8 mouse cellular contexts compared by ENCODE assay signal in the genomic region with DNA sequence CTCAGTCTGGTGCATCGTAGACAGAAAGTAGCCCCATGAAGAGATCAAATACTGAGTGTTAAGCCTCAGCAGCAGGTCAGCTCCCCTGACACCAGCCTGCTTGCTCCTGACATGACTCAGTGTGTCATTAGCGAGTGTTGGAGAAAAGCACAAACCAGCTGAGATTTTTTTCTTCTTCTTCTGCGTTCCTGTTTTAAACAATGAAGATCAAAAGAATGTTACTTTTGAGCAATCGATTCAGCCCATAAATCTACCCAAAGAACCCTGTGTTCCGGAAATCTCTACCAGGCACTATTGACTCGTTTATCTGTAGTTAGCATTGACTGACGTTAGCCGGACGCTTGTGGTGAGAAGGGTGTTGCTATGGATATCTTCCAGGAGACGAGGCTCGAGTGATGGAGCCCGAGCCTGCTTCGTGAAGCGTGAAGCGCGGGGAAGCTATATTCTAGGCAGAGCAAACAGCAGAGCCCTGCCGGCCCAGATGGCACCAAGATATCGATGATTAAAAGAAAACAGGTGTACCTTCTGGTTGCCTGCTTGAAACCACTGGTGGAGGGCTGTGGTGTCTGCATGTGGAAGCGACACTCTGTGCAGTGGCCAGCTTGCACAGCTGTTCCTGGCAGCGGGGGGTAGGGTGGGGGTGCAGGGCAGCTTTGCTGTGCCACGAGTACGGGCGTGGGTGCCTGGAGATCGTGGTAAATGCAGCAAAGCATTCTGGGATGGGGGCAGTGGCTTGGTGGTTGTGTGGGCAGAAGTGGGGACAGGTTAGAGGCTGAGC. TPM values are rescaled to one million over a fixed set of nuclear protein-coding genes. Genes with fewer than 3 reads are reported as not detected.
DNase-seq lines count a peak whose midpoint lies in the region.

No protein-coding gene starts in this region.

- intact Hi-C loops in left cerebral cortex, postnatal 25 days (cut with DNase I), result no loop called here
- intact Hi-C loops in heart, postnatal 25 days (cut with DNase I), result no loop called here

- peak; percentile 56 for DNase-seq in layer of hippocampus, adult 11-12 months (ENCODE audit: low spot score)
- no peak for DNase-seq in layer of hippocampus, postnatal 10 days (ENCODE audit: low spot score in 2 of 2)
- DNase-seq in embryo, embryonic 10.5 days (ENCODE audit: low spot score), result peak; percentile 39
- DNase-seq in left cerebral cortex, postnatal 25 days (ENCODE audit: low spot score in 2 of 2), result peak; percentile 65
- peak; percentile 48 for DNase-seq in right cerebral cortex, adult 18-20 months
- DNase-seq in ovary, adult 18-20 months (ENCODE audit: low spot score), result no peak
- DNase-seq in urinary bladder, postnatal 14 days (ENCODE audit: low spot score), result no peak
- no peak for DNase-seq in heart, postnatal 25 days (ENCODE audit: low spot score)

RNA-seq across cellular contexts. Expression of gene Tpst2, which starts 5.5 kb away (rescaled TPM):
- total RNA-seq in layer of hippocampus, postnatal 10 days (2021), result 10 to 100 TPM; 34.0 to 38.9 TPM
- total RNA-seq in left cerebral cortex, postnatal 25 days (2021), result 10 to 100 TPM; 39.0 to 43.9 TPM
- total RNA-seq in heart, postnatal 25 days (2021), result 10 to 100 TPM; 38.7 to 42.3 TPM

RNA-seq across cellular contexts. Expression of gene Crybb1, which starts 15.3 kb away (rescaled TPM):
- 10 to 100 TPM; 11.3 to 12.4 TPM for total RNA-seq in layer of hippocampus, postnatal 10 days (2021)
- 1 to 10 TPM; 7.7 to 9.9 TPM for total RNA-seq in left cerebral cortex, postnatal 25 days (2021)
- total RNA-seq in heart, postnatal 25 days (2021), result 1 to 10 TPM; 2.5 to 2.9 TPM

RNA-seq across cellular contexts. Expression of gene Cryba4, which starts 18.6 kb away (rescaled TPM):
- 1 to 10 TPM in 1 of 2 experiments, under 1 TPM in 1; 0.94 to 2.4 TPM for total RNA-seq in layer of hippocampus, postnatal 10 days (2021)
- 1 to 10 TPM in 1 of 2 experiments, under 1 TPM in 1; 0.78 to 1.0 TPM for total RNA-seq in left cerebral cortex, postnatal 25 days (2021)
- total RNA-seq in heart, postnatal 25 days (2021), result 10 to 100 TPM in 1 of 2 experiments, 1 to 10 TPM in 1; 8.9 to 10.3 TPM

RNA-seq across cellular contexts. Expression of gene Tfip11, which starts 55.2 kb away (rescaled TPM):
- 10 to 100 TPM; 30.9 to 33.4 TPM for total RNA-seq in layer of hippocampus, postnatal 10 days (2021)
- total RNA-seq in left cerebral cortex, postnatal 25 days (2021), result 10 to 100 TPM; 39.9 to 40.0 TPM
- total RNA-seq in heart, postnatal 25 days (2021), result 10 to 100 TPM; 16.3 to 17.9 TPM

Comparison
In these comparisons a context has a peak if more than half of its experiments do, and no peak if none do; other contexts are left out.
1. DNase-seq: peak in layer of hippocampus, adult 11-12 months (single experiment), embryo, embryonic 10.5 days (single experiment), left cerebral cortex, postnatal 25 days (2 of 2) and right cerebral cortex, adult 18-20 months (single experiment); none in layer of hippocampus, postnatal 10 days (0 of 2), ovary, adult 18-20 months (single experiment), urinary bladder, postnatal 14 days (single experiment) and heart, postnatal 25 days (single experiment).